Comparison of ENCODE assay signal across 16 mouse cellular contexts in the genomic region with DNA sequence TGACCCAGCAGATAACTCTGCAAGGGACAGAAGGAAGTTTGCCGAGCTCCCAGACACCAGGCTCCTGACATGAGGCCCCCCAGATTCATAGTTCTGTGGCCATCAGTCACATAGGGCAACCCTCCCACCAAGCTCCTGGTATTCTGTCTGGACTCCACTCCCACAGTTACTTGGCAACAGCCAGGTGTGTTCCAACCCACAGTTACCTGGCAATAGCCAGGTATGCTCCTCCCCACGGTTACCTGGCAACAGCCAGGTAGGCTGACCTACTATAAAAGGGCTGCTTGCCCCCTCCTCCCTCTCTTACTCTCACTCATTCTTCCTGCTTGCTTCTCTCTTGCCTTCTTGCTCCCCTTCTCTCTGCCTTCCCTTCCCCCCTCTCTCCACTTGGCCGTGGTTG. TPM values are rescaled to one million over a fixed set of nuclear protein-coding genes. Genes with fewer than 3 reads are reported as not detected.
"Had no signal": no experiment of that assay in that cellular context is flagged by ENCODE, and none has a peak within 500 bp of the region (broad histone marks: within the 10 kb centered on the region; RNA-seq: fewer than 3 reads in every experiment).

No protein-coding gene starts in this region.

RNA-seq across cellular contexts. Expression of a gene that starts 14.6 kb away (rescaled TPM):
- polyA plus RNA-seq: gonadal fat pad, adult 2 months; heart, embryonic 10.5 days; heart, embryonic 14.5 days; heart, embryonic 16.5 days; hindbrain, embryonic 10.5 days; hindbrain, embryonic 12.5 days; hindbrain, embryonic 14.5 days; kidney, adult 2 months; kidney, postnatal 0 days; large intestine, adult 2 months; limb, embryonic 12.5 days; liver, embryonic 11.5 days; liver, embryonic 13.5 days had no signal

RNA-seq across cellular contexts. Expression of a gene that starts 38.5 kb away (rescaled TPM):
- polyA plus RNA-seq: gonadal fat pad, adult 2 months; heart, embryonic 12.5 days; heart, embryonic 14.5 days; heart, embryonic 16.5 days; hindbrain, embryonic 10.5 days; hindbrain, embryonic 12.5 days; hindbrain, embryonic 14.5 days; hindbrain, embryonic 16.5 days; kidney, adult 2 months; large intestine, adult 2 months; limb, embryonic 12.5 days; limb, embryonic 14.5 days; liver, embryonic 11.5 days had no signal
